Mouse (Mus musculus) liver, embryonic 12.5 days (tissue): ENCODE results near the gene Prl8a6. TPM values are rescaled to one million over a fixed set of nuclear protein-coding genes. Genes with fewer than 3 reads are reported as not detected.

Source experiments
- ATAC-seq: fragments of 200-750 bp; cut with Nextera tagmentation; 2 replicates; pipeline ENCODE4 v1.8.0; 2017; ENCODE audit warnings: moderate number of reproducible peaks, mild to moderate bottlenecking, moderate library complexity
- H3K27ac ChIP-seq: fragments of 300-500 bp; sonication (generic); 2 replicates; pipeline ENCODE4 v1.5.1; 2016; ENCODE audit warnings: mild to moderate bottlenecking
- H3K27me3 ChIP-seq: fragments of 300-500 bp; sonication (generic); replicated peaks from 2 replicates; pipeline ENCODE4 v1.6.1; 2016; ENCODE audit warnings: mild to moderate bottlenecking, moderate library complexity
- H3K36me3 ChIP-seq: fragments of 300-500 bp; sonication (generic); 2 replicates; pipeline ENCODE4 v1.6.1; 2016; ENCODE audit warnings: mild to moderate bottlenecking, moderate library complexity
- H3K4me1 ChIP-seq: fragments of 300-500 bp; sonication (generic); 2 replicates; pipeline ENCODE4 v1.6.1; 2016
- H3K4me2 ChIP-seq: fragments of 300-500 bp; sonication (generic); 2 replicates; pipeline ENCODE4 v1.6.1; 2016; ENCODE audit warnings: mild to moderate bottlenecking, moderate library complexity
- H3K4me3 ChIP-seq: fragments of 300-500 bp; sonication (generic); 2 replicates; pipeline ENCODE4 v1.5.1; 2016; ENCODE audit warnings: mild to moderate bottlenecking, moderate library complexity
- H3K9ac ChIP-seq: fragments of 300-500 bp; sonication (generic); 2 replicates; pipeline ENCODE4 v1.6.1; 2016; ENCODE audit warnings: mild to moderate bottlenecking, moderate library complexity
- H3K9me3 ChIP-seq: fragments of 300-500 bp; sonication (generic); replicated peaks from 2 replicates; pipeline ENCODE4 v1.6.1; 2016; ENCODE audit warnings: mild to moderate bottlenecking, moderate library complexity
- WGBS: fragments of 180-500 bp; shearing (Covaris S2); methylation state at CpG from one replicate; pipeline ENCODE4 v1.1.7; 2016; ENCODE audit not compliant: insufficient replicate concordance; 5-methylcytosine and 5-hydroxymethylcytosine counted together
- polyA plus RNA-seq: library from polyadenylated mRNA; unstranded; fragments of >200 nt; fragmentation: Nextera tagmentation; extraction: Ambion mirVana; gene quantifications from 2 replicates; pipeline ENCODE4 v1.2.1, GENCODE M21; 2016

The Prl8a6 gene
- polyA plus RNA-seq: not detected in 2 replicates

DNA sequence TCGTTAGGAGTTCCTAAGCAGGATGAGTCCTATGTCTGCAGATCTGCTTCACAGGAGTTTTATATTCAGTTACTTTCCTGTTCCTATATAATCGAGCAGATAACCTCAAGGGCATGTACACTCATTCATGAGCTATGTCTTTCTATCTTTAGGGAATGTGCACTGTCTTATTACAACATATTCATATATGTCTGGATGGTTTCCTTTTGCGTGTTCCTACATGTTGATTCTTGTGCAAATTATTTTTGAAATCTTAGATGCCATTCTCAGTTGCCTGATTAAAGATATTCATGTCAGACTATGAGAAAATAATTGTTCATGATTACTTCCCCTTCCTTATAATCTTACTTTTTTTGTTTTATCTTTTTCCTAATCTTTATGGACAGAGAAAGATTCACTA lies at the start of gene Prl8a6:
Gene Prl8a6 (minus strand): TSS at position 101 of the 400 bp plus-strand sequence.
- Histone ChIP-seq H3K36me3 (no peaks in the 10 kb centered on the region), H3K9me3 (no peaks in the 10 kb centered on the region), H3K27ac (no peak within 1 kb of the TSS), H3K4me2 (no peak within 1 kb of the TSS), H3K27me3 (no peaks in the 10 kb centered on the region), H3K9ac (no peak within 1 kb of the TSS), H3K4me1 (no peaks in the 10 kb centered on the region), H3K4me3 (no peak within 1 kb of the TSS)
- no peak for ATAC-seq
- 55% methylated on average over 3 of the region's 3 CpGs for WGBS

DNA sequence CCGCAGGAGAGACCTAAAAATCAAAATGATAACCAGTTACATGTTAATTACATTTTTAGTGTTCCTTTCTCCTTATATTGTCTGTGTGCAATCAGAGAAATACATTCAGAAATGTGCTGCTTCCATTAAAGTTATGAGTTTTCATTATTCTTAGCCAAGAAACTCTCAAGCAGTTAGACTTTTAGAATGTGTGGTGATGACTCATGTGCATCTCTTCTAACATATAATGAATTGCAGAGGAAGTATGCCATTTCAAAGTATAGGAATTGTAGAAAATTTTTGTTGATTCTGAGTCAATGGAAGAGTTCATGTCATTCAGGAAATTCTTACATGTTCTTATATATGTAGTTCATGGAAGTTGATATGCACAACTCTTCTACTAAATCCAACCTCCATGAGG lies 5.3 kb downstream of the Prl8a6 start:
- no peaks in the 10 kb centered on the region for H3K9me3 ChIP-seq
- no peak overlapping the region for H3K27ac ChIP-seq
- ATAC-seq: no peak
- no peaks in the 10 kb centered on the region for H3K4me1 ChIP-seq
- H3K9ac ChIP-seq: no peak overlapping the region
- 60% methylated on average over 1 of the region's 1 CpGs for WGBS
- no peaks in the 10 kb centered on the region for H3K36me3 ChIP-seq
- H3K4me2 ChIP-seq: no peak overlapping the region
- no peaks in the 10 kb centered on the region for H3K27me3 ChIP-seq
- no peak overlapping the region for H3K4me3 ChIP-seq

DNA sequence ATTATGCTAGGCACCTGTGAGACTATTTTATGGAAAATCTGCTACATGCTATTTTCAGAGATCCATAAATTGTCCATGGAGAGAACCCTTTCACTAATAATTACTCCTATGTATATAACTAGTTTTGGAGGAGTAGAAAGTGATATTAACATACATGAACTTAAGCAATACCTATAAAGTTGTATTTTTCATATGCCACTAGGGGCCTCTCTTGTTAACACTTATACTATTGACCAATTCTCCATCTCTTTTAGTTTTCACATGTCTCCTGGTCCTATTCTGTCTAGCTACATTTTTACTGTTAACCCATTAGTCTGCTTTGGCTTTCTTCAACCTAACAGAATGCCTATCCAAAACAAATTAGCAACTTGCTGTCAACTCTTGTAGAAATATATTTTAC lies 24.8 kb downstream of the Prl8a6 start:
- Histone ChIP-seq H3K4me1 (no peaks in the 10 kb centered on the region), H3K4me2 (no peak overlapping the region), H3K9ac (no peak overlapping the region), H3K9me3 (no peaks in the 10 kb centered on the region), H3K4me3 (no peak overlapping the region), H3K27me3 (no peaks in the 10 kb centered on the region), H3K36me3 (no peaks in the 10 kb centered on the region), H3K27ac (no peak overlapping the region)
- ATAC-seq: no peak

DNA sequence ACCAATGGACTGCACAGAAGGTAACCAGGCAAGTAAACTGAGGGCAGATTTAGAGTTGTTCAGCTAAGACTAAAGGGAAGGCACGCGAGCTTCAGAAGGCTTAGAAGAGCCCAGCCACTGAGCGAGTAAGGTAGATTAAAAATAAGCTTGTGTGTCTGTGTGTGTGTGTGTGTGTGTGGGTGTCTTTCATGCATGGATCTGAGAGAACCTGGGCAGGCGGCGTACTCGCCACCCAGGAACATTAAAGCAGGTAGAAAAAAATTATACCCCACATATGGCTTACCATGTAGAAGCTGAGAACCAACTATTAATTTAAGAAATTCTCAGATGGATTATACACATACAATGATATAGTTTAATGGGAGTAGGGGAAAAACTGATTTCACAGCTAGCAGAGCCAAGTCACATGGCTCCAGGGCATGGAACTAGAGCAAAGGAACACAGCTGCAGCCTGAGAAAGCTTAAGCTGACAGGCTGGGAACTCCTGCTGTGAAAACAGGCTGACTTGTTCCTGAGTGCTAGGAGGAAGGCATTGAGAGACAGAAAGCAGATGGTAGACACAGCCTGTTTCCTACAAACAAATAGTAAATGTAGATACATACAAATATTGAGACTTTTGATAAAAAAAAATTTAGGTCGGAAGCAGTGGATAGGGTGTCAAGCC lies 39.3 kb downstream of the Prl8a6 start:
- Histone ChIP-seq H3K9me3 (no peaks in the 10 kb centered on the region), H3K4me2 (no peak overlapping the region), H3K4me1 (no peaks in the 10 kb centered on the region), H3K27ac (no peak overlapping the region), H3K27me3 (no peaks in the 10 kb centered on the region), H3K4me3 (no peak overlapping the region), H3K36me3 (no peaks in the 10 kb centered on the region), H3K9ac (no peak overlapping the region)
- no peak for ATAC-seq
- WGBS: 80% methylated on average over 7 of the region's 7 CpGs

DNA sequence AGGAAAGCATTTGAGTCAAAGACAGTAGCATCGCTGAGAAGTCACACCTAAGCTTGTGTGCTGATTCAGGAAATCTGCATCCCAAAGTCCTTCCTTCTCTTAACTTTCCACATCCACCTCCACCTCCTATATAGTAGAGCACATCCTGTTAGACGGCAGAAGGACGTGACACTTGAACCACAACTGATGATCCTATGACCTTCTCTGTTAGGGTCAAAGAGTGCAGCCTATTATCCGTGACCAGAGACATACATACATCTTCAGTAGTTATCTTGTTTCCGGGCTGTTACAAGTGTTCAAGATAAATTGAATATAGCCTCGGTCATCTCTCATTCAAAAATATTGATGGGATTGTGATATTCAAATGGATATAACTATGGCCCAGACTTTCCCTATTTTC lies 47.7 kb downstream of the Prl8a6 start, which contains the start of gene Prl2b1:
Gene Prl2b1 (minus strand): TSS at position 101 of the 400 bp plus-strand sequence.
- WGBS: 69% methylated on average over 6 of the region's 6 CpGs
- no peak within 1 kb of the TSS for H3K9ac ChIP-seq
- H3K4me1 ChIP-seq: no peaks in the 10 kb centered on the region
- no peak within 1 kb of the TSS for H3K4me2 ChIP-seq
- no peaks in the 10 kb centered on the region for H3K9me3 ChIP-seq
- no peak for ATAC-seq
- no peaks in the 10 kb centered on the region for H3K36me3 ChIP-seq
- H3K27ac ChIP-seq: no peak within 1 kb of the TSS
- H3K27me3 ChIP-seq: no peaks in the 10 kb centered on the region
- no peak within 1 kb of the TSS for H3K4me3 ChIP-seq

Other genes with a start within 250 kb of the Prl8a6 start
- not detected in 2 replicates for gene Prl3c1, start 242.0 kb downstream of the Prl8a6 start, polyA plus RNA-seq
- gene Prl3b1, start 196.8 kb downstream of the Prl8a6 start, polyA plus RNA-seq: not detected in 2 replicates
- gene Prl3a1, start 179.3 kb downstream of the Prl8a6 start, polyA plus RNA-seq: not detected in 2 replicates
- gene Prl6a1, start 126.1 kb downstream of the Prl8a6 start, polyA plus RNA-seq: not detected in 2 replicates
- gene Prl8a2, start 93.0 kb downstream of the Prl8a6 start, polyA plus RNA-seq: not detected in 2 replicates
- gene Prl2b1, start 47.8 kb downstream of the Prl8a6 start, polyA plus RNA-seq: not detected in 2 replicates
- gene Prl8a8, start 74.5 kb upstream of the Prl8a6 start, polyA plus RNA-seq: not detected in 2 replicates
- gene Prl8a9, start 125.9 kb upstream of the Prl8a6 start, polyA plus RNA-seq: not detected in 2 replicates
- not detected in 2 replicates for gene Prl8a1, start 143.5 kb upstream of the Prl8a6 start, polyA plus RNA-seq
- gene Prl7b1, start 171.9 kb upstream of the Prl8a6 start, polyA plus RNA-seq: not detected in 2 replicates
- not detected in 2 replicates for gene Prl7a1, start 203.8 kb upstream of the Prl8a6 start, polyA plus RNA-seq
- not detected in 2 replicates for gene Prl7a2, start 229.3 kb upstream of the Prl8a6 start, polyA plus RNA-seq